Mouse (Mus musculus): ENCODE data around the gene Zfp575.
"Not testable (repeated sequence)": the region's sequence is repeated elsewhere in the genome, so short reads cannot be mapped to it uniquely, and the experiment has no call there.

GRCm38 (mm10) chr7:24618374-24618773 is 30.9 kb upstream of the Zfp575 start:
- TF ChIP-seq EP300, CTCF (IDR thresholded peaks at IDR 0.05; ENCODE audit: low read depth): not testable (repeated sequence)

Measured in liver, embryonic 14.5 days (tissue).